Mouse (Mus musculus): ENCODE data around the gene Anxa6.

The Anxa6 gene

DNA sequence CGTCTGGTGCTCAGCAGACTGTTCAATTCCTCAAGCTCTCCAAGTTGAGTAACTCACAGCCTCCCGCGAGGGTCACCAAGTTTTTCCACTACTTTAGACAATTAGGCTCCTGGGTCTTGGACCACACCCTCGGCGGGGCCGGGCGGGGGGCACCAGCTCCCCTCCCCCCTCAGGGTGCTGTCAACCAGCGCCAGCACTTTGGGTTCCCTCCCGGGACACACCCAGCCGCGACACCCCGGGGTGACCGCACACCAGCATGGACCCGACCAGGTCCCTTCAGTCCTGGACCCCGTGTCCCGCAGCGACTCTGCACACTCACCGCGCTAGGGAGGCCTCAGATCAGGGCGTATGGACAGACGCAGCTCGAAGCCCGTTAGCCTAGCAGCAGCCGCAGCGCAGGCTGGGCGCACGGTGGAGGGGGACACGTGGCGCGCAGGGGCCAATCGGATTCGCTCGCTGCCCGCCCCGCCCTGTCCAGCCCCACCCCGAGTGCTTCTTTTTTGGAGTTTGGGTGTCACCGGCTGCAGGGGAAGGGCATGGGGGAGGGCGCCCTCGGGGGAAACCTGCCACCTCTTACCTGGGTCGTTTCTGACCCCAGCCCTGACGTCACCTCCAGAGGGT is at the start of gene Anxa6:
Anxa6 (minus strand) TSS at position 406 of the 621 bp plus-strand sequence.
- DNase-seq, result peak; percentile 88

DNA sequence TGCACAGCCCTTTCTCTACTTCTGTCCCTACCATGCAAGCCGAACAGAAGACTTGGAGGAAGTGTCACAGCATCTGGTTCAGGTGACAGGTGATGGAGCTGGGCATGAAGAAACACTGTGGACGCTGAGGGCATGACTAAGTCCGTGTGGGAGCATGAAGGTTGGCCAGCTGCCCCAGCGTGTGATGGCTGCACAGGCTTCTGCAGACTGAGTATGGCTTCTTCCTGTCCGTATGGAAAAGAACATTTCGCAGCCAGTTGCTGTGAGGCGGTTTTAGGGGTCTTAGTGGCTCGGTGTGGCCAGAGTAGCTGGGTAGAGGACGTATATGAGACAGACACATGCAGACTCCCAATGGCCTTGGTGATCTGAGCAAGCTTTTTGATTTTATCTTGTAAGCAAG is 48.0 kb upstream of the Anxa6 start:
- DNase-seq, result no peak

DNA sequence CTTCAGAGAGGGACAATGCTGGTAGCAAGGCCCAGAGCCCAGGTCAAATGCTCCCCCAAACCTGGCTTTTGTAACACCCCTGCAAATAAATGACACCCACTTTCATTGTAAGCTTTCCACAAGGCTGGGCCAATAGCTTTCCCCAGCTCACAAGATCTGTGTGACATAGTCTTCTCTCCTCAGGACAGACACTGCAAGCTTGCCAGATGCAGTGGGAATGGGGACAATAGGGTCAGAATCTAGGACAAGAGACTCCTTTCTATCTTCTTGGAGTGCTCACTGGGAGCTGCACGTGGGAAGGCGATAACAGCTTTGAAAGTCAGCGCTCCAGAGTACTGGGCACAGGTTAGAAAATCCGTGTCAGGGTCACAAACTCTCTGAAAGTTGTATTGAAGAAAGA is 45.9 kb upstream of the Anxa6 start:
- DNase-seq, result no peak

DNA sequence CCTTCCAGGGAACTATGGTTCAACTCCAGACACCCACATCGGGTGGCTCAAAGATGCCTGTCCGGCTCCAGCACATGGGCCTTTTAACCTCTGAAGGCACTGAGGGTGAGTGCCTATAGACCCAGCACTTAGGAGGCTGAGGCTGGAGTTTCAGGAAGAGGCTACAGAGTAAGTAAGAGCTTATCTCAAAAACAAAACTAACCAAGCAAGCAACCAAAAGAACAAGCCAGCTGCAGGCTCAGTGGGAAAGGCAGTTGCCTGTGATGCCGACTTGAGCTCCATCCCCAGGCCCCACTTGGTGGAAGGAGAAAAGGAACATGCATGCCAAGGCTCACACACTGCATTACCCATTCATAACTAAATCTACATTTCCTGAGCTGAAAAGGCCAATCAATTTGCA is 45.3 kb upstream of the Anxa6 start:
- no peak for DNase-seq

DNA sequence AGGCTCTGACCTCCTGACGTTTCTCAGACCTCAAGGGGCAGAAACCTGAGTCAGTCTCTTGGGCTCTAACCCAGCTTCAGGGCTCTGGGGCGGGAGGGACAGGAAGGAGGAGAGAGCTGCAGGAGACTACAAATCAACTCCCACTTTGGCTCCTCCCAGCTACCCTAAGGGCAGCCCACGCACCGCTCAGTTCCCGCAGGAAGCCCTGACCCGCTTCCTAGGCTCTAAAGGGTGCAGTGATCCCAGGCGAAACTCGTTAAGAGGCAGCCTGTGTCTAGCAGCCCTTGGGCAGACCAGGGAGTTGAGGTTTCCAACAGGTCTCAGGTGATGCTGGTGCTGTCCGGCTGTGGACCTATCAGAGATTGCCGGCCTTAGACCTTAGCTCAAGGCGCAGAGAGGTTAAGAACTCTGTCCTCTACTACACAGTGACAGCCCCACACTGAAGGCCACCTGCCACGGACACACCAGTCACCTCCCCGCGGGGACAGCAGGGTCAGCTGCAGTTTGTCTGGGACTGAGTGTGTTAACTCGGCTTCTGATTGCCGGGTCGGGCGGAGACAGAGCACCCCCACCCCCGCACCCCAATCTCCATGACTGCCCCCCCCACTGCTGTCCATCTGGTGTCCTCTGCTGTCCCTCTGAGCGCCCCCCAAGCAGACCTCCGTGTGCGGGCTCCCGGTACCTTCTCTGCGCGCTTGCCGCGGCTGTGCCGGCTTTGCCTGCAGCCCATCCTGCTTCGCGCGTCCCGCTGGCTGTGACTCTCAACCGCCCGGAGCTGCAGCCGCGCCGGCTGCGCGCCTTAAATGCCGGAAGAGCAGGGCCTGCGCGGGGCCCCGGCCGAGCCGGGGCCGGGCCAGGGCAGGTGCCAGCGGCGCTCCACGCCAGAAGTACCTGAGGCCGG is 44.3 kb upstream of the Anxa6 start, which contains the start of gene Ccdc69:
Ccdc69 (minus strand) TSS at position 801 of the 901 bp plus-strand sequence.
- DNase-seq, result peak; percentile 75

DNA sequence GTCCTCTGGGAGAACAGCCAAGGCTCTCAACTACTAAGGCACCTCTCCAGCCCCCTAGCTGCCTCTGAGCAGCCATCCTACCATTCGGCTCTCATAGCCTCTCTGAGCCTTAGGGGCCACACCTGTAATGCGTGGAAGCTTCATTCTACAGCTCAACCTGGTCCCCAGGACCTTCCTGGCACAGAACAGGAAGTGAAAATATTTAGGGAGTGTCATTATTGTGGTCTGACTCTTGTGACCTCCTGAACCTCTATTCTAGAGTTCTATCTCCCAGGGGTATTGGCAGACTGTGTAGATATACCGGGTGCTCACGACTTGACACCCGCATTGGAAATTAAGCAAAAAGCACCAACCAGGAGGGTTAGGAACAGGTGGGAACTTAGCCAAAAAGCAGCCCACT is 43.0 kb upstream of the Anxa6 start:
- DNase-seq, result no peak

DNA sequence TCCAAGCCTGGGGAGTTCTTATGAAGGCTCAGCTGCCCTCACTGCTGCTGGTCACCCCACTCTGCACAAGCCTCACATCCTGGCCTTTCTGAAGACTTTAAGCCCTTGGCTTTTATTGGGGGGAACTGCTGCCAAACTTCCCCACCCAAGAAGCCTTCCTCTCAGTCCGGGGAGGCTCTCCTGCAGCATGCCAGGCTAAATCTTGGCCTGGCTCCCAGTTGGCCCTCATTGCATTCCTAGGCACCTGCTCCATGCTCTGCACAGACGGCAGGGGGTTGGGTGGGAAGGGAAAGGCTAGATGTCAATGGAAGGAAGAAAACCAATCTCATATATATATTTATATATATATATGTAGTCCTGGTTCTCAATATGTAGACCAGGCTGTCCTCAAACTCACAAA is 42.4 kb upstream of the Anxa6 start:
- peak; percentile 56 for DNase-seq

DNA sequence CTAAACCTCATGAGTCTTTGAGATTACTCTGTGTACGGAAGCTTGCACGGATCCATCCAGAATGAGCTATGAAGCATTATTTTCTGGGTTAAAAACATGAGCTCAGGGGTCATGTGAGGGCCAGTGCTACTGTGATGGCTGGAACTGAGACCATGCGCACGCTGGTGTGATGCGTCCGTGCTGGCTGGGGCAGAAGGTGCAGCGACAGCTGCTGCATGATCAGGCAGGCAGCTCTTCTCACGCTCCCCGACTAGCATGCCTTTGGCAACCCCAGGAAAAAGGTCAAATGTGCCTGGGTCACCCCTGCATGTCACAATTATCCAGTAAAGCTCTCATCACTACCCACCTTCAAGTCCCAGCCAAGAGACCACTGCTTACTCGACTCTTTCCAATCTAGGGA is 39.9 kb upstream of the Anxa6 start:
- DNase-seq, result no peak

DNA sequence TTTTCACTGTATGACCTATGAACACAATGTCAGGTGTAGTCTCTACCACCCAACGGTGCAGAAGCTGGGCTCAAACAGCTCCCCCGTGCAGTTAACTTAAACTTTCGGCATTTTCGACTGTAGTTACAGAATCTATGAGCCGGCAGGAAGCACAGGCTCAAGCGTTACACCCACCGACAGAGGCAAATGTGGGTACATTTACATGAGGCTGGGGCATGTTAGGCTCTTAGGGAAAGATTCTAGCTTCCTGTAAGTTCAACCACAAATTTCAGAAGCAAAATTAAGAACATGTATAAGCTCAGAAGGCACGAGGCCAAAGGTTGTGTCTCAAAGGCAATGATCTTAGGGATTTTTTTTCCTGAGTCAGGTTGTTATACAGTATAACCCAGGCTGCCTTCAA is 39.2 kb upstream of the Anxa6 start:
- DNase-seq, result peak; percentile 35

DNA sequence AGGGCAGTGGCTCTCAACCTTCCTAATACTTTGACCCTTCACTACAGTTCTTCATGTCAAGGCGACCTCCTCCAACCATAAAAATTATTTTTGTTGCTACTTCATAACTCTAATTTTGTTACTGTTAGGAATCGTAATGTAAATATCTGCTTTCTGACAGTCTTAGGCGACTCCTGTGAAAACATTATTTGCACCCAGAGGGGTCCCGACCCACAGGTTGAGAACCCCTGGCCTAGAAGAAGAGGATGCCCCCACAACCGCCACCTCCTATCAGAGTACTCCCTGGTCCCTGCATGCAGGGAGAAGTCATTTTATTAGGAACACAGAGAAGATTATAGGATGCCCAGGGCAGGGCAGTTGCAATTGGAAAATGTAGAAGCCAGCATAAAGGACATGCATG is 38.1 kb upstream of the Anxa6 start:
- DNase-seq, result no peak

DNA sequence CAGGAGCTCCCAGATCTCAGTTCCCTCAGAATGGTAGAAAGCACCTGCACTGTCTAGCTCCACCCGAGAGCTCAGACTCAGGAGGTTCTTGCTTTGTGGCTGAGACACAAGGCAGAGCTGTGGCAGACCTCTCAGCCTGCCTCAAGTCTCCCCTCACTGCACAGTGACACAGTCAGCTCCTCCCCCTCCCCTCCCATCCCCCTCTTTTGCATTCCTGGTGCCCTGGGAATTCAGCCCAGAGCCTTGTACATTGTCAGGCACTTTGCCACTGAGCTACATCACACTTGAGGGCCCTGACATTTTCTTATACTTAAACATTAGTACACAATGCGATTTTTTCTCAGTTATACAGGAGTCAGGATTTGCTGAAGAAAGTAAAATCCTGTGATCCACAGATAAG is 35.8 kb upstream of the Anxa6 start:
- no peak for DNase-seq

DNA sequence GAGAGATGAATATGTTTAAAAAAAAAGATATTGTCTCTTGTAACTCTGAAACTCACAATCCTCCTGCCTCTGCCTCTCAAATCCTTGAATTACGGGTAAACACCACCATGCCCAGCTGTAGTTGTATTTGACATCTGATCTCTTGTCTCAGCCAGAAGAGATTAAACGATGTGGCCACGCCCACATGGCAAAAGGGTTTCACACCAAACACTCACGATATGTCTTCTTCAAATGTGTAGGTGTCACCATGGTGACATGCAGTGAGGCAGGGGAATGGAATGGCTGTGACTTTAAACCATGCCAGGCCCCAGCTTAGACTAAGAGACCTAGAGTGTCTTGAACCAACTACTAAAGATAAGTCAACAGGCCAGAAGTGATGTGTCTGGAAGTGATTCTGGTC is 33.7 kb upstream of the Anxa6 start:
- DNase-seq, result no peak

DNA sequence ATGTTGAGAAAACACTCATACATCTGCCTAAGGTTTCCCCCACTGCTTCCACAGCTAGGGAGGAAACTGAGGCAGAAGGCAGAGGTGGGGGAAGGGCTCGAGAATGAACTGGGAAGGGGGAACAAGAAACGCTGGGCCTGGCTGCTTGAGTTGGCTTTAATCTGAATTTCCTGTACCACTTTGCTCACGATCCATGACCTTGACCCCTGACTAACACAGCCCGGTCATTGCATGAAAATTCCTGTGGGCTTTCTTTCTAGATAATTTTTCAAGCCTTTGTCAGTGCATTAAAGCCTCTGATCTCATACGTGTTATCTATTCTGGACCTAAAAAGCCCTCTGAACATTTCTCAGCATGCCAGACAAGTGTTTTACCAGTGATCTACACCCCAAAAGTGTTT is 29.6 kb upstream of the Anxa6 start:
- no peak for DNase-seq

DNA sequence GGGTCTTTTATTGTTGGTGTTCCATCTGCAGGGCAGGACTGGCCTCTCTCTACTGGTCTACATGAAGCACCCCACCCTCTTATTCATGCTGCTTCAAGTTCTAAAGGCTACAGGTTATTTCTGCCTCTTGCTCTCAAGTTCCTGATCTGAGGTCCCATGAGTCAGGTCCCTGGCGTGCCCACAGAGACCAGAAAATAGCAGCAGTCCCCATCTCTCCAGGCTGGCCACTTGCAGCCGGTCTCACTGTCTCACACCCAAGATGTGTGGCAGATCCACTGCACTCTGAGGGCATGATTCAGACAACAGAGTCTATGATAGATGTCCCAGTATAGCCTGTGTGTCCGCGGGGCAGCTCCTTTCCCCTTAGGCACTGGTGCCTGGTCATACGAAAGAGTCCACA is 27.6 kb upstream of the Anxa6 start:
- DNase-seq, result no peak

DNA sequence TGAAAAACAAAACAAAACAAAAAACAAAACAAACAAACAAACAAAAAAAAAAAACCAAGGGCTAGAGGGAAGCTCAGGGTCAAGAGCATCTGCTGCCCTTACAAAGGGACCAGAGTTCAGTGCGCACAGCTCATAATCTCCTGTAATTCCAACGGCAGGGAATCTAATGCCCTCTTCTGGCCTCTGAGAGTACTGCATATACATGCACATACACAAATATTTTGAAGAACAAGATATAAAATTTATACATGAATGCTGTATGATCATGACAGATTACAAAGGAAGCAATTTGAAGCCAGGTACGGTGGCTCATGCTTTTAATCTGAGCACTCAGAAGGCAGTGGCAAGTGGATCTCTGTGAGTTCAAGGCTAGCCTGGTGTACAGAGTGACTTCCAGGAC is 24.3 kb upstream of the Anxa6 start:
- DNase-seq, result no peak

DNA sequence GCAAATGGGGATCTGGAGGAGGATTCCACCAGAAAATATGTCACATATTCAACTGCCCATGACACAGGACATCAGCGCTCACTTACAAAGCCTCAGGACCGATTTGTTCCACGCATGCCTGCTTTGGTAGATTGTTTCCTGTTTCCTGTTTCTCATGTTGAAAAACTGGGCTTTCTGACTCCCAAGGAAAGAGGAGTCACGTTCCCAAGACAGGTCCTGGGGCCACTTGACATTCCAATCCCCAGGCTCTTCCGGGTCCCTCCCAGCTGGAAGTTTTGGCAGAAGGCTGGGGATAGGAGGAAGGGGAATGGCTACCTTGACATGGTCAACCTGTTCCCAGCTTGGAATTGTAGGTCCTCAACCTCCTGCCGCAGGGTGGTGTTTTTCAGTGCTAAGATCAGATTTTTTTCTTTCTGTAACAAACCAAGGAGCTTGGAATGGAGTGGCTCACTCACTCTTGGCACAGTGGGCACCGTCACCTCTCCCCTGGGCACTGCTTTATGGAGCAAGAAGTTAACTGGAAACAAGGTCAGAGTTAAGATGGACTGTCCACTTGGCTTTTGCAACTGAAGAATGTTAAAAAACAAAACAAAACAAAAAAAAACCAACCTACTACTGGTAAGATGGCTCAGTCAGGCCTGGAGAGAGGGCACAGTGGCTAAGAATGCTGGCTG is 17.7 kb upstream of the Anxa6 start:
- DNase-seq, result peak; percentile 29

DNA sequence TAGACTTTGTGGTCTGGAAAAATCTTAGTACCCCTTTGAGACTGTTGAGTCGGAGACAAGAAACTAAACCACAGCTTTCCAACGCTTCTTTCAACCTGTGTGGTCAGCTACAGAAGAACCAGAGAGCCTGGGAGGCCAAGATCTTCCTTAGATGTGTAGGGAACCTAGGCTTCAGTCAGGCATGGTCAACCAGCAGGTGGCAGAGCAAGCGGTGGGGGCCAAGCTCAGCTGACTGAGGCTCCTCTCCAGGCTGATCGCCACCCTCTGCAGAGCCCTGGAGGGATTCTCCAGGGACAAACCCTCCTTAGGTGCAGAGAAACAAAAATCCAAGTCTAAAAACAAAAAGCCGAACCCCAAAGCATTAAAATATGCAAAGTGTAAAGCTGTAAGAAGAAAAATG is 13.4 kb upstream of the Anxa6 start:
- peak; percentile 70 for DNase-seq

DNA sequence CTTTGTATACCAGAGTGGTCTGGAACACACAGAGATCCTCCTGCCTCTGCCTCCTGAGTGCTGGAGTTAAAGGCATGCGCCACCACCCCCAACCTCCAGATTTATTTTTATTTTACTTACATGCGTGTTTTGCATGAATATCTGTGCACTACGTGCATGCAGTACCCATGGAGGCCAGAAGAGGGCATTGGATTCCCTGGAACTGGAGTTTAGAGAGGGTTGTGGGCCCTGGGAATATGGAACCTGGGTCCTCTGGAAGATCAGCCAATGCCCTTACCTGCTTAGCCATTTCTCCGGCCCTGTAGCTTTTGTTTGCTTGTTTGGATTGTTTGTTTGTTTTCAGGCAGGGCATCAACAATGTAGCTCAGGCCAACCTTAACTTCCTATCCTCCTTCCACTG is 8.1 kb upstream of the Anxa6 start:
- no peak for DNase-seq

DNA sequence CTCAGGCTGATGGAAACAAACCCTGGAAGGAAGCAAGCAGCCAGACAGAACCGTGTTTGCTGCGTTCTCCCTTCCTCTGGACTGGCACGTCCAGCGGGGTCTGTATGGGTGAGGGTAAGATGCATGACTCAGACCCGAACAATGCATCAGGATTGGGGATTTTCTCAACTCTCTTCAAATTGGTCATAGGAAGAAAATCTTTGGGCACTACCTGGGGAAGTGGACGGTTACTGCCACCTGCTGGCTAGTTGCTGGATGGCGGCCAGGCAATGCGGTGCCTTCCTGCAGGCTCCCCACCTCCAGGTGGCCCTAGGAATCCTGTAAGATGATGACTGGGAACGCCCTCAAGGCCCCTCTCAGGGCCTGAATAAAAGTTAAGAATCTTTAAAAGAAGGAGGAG is 6.3 kb upstream of the Anxa6 start:
- DNase-seq, result peak; percentile 88

DNA sequence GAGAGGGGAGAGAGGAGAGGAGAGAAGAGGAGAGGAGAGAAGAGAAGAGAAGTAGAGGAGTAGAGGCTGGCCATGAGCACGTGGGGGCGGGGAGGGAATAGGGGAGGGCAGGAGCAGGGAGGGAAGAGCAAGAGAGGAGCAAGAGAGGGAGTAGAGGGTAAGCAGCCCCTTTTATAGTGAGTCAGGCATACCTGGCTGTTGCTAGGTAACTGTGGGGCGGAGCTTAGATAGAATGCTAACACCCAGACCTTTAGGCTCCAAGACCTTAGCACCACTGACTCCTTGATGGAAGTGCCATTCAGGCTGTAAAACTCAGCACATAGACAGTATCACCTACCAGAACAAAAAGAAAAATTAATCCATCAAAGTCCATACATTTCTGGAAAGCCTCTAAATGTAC is 3.4 kb upstream of the Anxa6 start:
- DNase-seq, result no peak

DNA sequence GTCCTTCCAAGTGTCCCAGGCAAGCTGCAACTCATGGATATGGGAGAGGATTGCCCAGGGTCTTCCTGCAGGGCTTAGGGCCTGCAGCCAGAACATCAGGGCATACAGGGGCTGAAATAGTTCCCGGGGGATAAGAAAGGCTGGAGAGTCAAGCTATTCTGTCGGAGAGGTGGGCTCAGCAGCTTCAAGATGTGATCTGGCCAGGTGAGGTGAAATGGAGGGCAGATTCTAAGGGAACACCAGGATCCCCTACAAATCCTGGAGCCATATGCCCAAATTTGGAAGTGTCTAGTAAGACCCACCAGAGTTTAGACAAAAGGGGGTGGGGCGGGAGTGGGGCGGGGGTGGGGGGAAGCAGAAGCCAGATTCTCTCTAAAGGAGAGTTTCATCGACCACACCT is 959 bp downstream of the Anxa6 start:
- DNase-seq, result no peak

DNA sequence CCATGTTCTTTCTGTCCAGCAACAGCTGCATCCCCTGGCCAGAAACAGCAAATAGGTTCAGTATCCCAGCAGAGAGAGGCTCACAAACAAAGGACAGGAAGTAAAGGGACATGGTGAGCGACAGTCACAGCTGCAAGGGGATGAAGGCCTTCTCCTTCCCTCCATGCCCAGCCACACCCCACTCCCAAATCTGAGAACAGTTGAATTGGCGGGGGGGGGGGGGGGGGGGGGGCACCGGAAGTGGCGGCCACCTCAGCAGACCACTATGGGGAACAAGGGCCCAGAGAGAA is 1.3 kb downstream of the Anxa6 start:
- DNase-seq, result no peak

DNA sequence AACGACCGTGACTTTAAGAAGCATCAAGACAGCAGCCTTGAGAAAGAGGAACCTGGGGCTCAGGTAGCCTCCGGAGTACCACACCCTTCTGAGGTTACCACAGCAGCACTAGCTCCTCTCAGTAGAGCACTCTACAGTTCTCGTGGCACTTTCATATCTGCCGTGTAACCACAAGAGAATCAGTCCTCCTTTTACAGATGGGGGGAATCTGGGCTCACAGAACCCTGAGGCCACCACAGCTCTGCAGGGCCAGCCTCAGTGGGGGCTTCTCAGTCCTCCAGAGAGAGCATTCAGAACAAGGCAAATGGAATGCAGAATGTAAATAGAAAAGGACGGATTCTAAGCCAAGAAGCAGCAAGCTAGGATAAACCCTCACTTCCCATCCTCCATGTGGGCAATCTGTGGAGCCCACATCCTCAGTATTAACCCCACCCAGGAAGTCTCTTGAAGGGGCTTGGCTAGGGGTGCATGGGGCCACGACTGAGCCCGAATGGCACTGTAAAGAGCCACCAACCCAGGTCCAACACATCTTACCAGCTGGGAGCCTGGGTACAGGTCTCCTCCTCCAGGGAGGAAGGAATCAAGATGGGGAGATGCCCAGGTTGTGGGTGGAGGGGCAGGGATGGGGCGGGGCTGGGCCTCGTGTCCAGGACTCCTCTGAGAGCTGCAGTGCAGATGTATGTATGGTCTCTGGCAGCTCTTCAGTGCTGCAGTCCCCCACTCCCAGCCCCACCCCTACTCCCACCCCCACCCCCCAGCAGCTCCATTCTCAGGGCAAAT is 1.8 kb downstream of the Anxa6 start:
- DNase-seq, result peak; percentile 47

Measured in lung, postnatal 36 days (tissue).